Mouse (Mus musculus) right cerebral cortex, postnatal 10 days (tissue): ENCODE data around the gene Zfp551.

Source experiments
- DNase-seq, 2 experiments: peaks; one replicate each; pipeline ENCODE4 v3.0.0; 2021; ENCODE audit warnings: low spot score in 2 of 2

The Zfp551 gene

GRCm38 (mm10) chr7:12422245-12422849 lies at the start of gene Zfp551:
TSS of gene Zfp551 (minus strand) at chr7:12422751.
- peak; percentile 65 to 67 for DNase-seq

GRCm38 (mm10) chr7:12422855-12423254 lies 304 bp upstream of the Zfp551 start:
- no peak for DNase-seq

- DNase-seq: peak in 1 of 2 experiments; percentile 20
These were observed 810 bp downstream of the Zfp551 start for GRCm38 (mm10) chr7:12421741-12422140.

- DNase-seq: no peak
These were observed 53.4 kb downstream of the Zfp551 start, which contains the start of gene Vmn1r84 for GRCm38 (mm10) chr7:12369173-12369572. TSS of gene Vmn1r84 (minus strand) at chr7:12369273.
